Mouse (Mus musculus) midbrain, embryonic 15.5 days (tissue): ENCODE data around the gene Immp2l. TPM values are rescaled to one million over a fixed set of nuclear protein-coding genes. Genes with fewer than 3 reads are reported as not detected.

Experiments
- ATAC-seq: fragments of 200-750 bp; cut with Nextera tagmentation; replicated peaks from 2 replicates; pipeline ENCODE4 v1.8.0; 2017; ENCODE audit warnings: moderate TSS enrichment
- H3K27ac ChIP-seq: fragments of 300-500 bp; sonication (generic); 2 replicates; pipeline ENCODE4 v1.5.1; 2015; ENCODE audit warnings: mild to moderate bottlenecking, inconsistent platforms
- H3K27me3 ChIP-seq: fragments of 300-500 bp; sonication (generic); replicated peaks from 2 replicates; pipeline ENCODE4 v1.6.1; 2015; ENCODE audit warnings: inconsistent platforms
- H3K36me3 ChIP-seq: fragments of 300-500 bp; sonication (generic); replicated peaks from 2 replicates; pipeline ENCODE4 v1.6.1; 2015; ENCODE audit warnings: inconsistent platforms
- H3K4me1 ChIP-seq: fragments of 300-500 bp; sonication (generic); 2 replicates; pipeline ENCODE4 v1.6.1; 2015; ENCODE audit warnings: inconsistent platforms
- H3K4me2 ChIP-seq: fragments of 300-500 bp; sonication (generic); 2 replicates; pipeline ENCODE4 v1.6.1; 2015; ENCODE audit warnings: inconsistent platforms, mild to moderate bottlenecking, moderate library complexity
- H3K4me3 ChIP-seq: fragments of 300-500 bp; sonication (generic); 2 replicates; pipeline ENCODE4 v1.5.1; 2015; ENCODE audit warnings: mild to moderate bottlenecking, inconsistent platforms
- H3K9ac ChIP-seq: fragments of 300-500 bp; sonication (generic); 2 replicates; pipeline ENCODE4 v1.6.1; 2015; ENCODE audit warnings: mild to moderate bottlenecking, inconsistent platforms
- H3K9me3 ChIP-seq: fragments of 300-500 bp; sonication (generic); 2 replicates; pipeline ENCODE4 v1.6.1; 2016; ENCODE audit warnings: inconsistent platforms
- WGBS: fragments of 180-500 bp; shearing (Covaris S2); methylation state at CpG from one replicate; pipeline ENCODE4 v1.1.7; 2015; ENCODE audit warnings: mixed read lengths; 5-methylcytosine and 5-hydroxymethylcytosine counted together
- polyA plus RNA-seq: library from polyadenylated mRNA; unstranded; fragments of >200 nt; fragmentation: Nextera tagmentation; extraction: Ambion mirVana; gene quantifications from 2 replicates; pipeline ENCODE4 v1.2.1, GENCODE M21; 2015

Immp2l gene
- polyA plus RNA-seq, 1 experiment from 2014 or later, result 6.2 TPM

- Histone ChIP-seq H3K4me2 (no peak overlapping the region), H3K4me1 (no peaks in the 10 kb centered on the region), H3K9me3 (no peaks in the 10 kb centered on the region), H3K9ac (no peak overlapping the region), H3K36me3 (no peaks in the 10 kb centered on the region), H3K27ac (no peak overlapping the region), H3K4me3 (no peak overlapping the region), H3K27me3 (no peaks in the 10 kb centered on the region)
- WGBS, result 98% methylated on average over 2 of the region's 2 CpGs
- ATAC-seq, result no peak
These were observed 323.6 kb downstream of the Immp2l start for GRCm38 (mm10) chr12:41347494-41347893.

GRCm38 (mm10) chr12:41349386-41349785 is 325.5 kb downstream of the Immp2l start:
- ATAC-seq, result no peak
- Histone ChIP-seq H3K4me1 (no peaks in the 10 kb centered on the region), H3K9ac (no peak overlapping the region), H3K4me2 (no peak overlapping the region), H3K27me3 (no peaks in the 10 kb centered on the region), H3K9me3 (no peaks in the 10 kb centered on the region), H3K4me3 (no peak overlapping the region), H3K36me3 (no peaks in the 10 kb centered on the region), H3K27ac (no peak overlapping the region)
- WGBS, result 82% methylated on average over 2 of the region's 2 CpGs

- Histone ChIP-seq H3K9ac (no peak overlapping the region), H3K27ac (no peak overlapping the region), H3K27me3 (no peaks in the 10 kb centered on the region), H3K4me2 (no peak overlapping the region), H3K4me1 (no peaks in the 10 kb centered on the region), H3K9me3 (no peaks in the 10 kb centered on the region), H3K36me3 (no peaks in the 10 kb centered on the region), H3K4me3 (no peak overlapping the region)
- WGBS, result 68% methylated on average over 2 of the region's 2 CpGs
- no peak for ATAC-seq
These were observed 325.9 kb downstream of the Immp2l start for GRCm38 (mm10) chr12:41349814-41350213.

GRCm38 (mm10) chr12:41351275-41351674 is 327.4 kb downstream of the Immp2l start:
- no peaks in the 10 kb centered on the region for H3K27me3 ChIP-seq
- 45% methylated on average over 2 of the region's 2 CpGs for WGBS
- H3K4me1 ChIP-seq, result no peaks in the 10 kb centered on the region
- no peak overlapping the region for H3K4me3 ChIP-seq
- H3K9ac ChIP-seq, result no peak overlapping the region
- 0 out of 2 replicates have a peak, but pooled peaks have one; percentile 46 for ATAC-seq
- H3K9me3 ChIP-seq, result no peaks in the 10 kb centered on the region
- H3K4me2 ChIP-seq, result no peak overlapping the region
- H3K36me3 ChIP-seq, result no peaks in the 10 kb centered on the region
- no peak overlapping the region for H3K27ac ChIP-seq

- no peak for ATAC-seq
- no peaks in the 10 kb centered on the region for H3K36me3 ChIP-seq
- no peak overlapping the region for H3K4me2 ChIP-seq
- no peak overlapping the region for H3K4me3 ChIP-seq
- H3K9ac ChIP-seq, result no peak overlapping the region
- H3K27me3 ChIP-seq, result no peaks in the 10 kb centered on the region
- H3K4me1 ChIP-seq, result no peaks in the 10 kb centered on the region
- H3K9me3 ChIP-seq, result no peaks in the 10 kb centered on the region
- H3K27ac ChIP-seq, result no peak overlapping the region
- WGBS, result 90% methylated on average over 1 of the region's 1 CpGs
These were observed 331.0 kb downstream of the Immp2l start for GRCm38 (mm10) chr12:41354857-41355256.

- no peak overlapping the region for H3K9ac ChIP-seq
- WGBS, result 59% methylated on average over 3 of the region's 3 CpGs
- no peaks in the 10 kb centered on the region for H3K36me3 ChIP-seq
- H3K4me1 ChIP-seq, result no peaks in the 10 kb centered on the region
- H3K27me3 ChIP-seq, result no peaks in the 10 kb centered on the region
- H3K27ac ChIP-seq, result no peak overlapping the region
- ATAC-seq, result no peak
- H3K9me3 ChIP-seq, result no peaks in the 10 kb centered on the region
- no peak overlapping the region for H3K4me3 ChIP-seq
- H3K4me2 ChIP-seq, result no peak overlapping the region
These were observed 332.1 kb downstream of the Immp2l start for GRCm38 (mm10) chr12:41356040-41356439.

GRCm38 (mm10) chr12:41386685-41387084 is 362.8 kb downstream of the Immp2l start:
- no peak overlapping the region for H3K27ac ChIP-seq
- no peaks in the 10 kb centered on the region for H3K4me1 ChIP-seq
- H3K4me2 ChIP-seq, result no peak overlapping the region
- 60% methylated on average over 1 of the region's 1 CpGs for WGBS
- H3K9me3 ChIP-seq, result no peaks in the 10 kb centered on the region
- H3K4me3 ChIP-seq, result no peak overlapping the region
- no peak overlapping the region for H3K9ac ChIP-seq
- no peaks in the 10 kb centered on the region for H3K36me3 ChIP-seq
- no peak for ATAC-seq
- no peaks in the 10 kb centered on the region for H3K27me3 ChIP-seq

- ATAC-seq, result no peak
- H3K27ac ChIP-seq, result no peak overlapping the region
- no peak overlapping the region for H3K9ac ChIP-seq
These were observed 370.3 kb downstream of the Immp2l start for GRCm38 (mm10) chr12:41394231-41394630.

GRCm38 (mm10) chr12:41401136-41401535 is 377.2 kb downstream of the Immp2l start:
- Histone ChIP-seq H3K9ac (no peak overlapping the region), H3K36me3 (no peaks in the 10 kb centered on the region), H3K4me1 (no peaks in the 10 kb centered on the region), H3K27me3 (no peaks in the 10 kb centered on the region), H3K4me2 (no peak overlapping the region), H3K27ac (no peak overlapping the region), H3K4me3 (no peak overlapping the region), H3K9me3 (no peaks in the 10 kb centered on the region)
- ATAC-seq, result no peak
- 95% methylated on average over 1 of the region's 1 CpGs for WGBS

More at GRCm38 (mm10) chr12:41394231-41394630, 370.3 kb downstream of the Immp2l start:
- H3K4me1 ChIP-seq, result no peaks in the 10 kb centered on the region
- H3K4me2 ChIP-seq, result no peak overlapping the region
- H3K36me3 ChIP-seq, result no peaks in the 10 kb centered on the region
- no peaks in the 10 kb centered on the region for H3K9me3 ChIP-seq
- H3K4me3 ChIP-seq, result no peak overlapping the region
- H3K27me3 ChIP-seq, result no peaks in the 10 kb centered on the region

- 74% methylated on average over 3 of the region's 3 CpGs for WGBS
- no peaks in the 10 kb centered on the region for H3K36me3 ChIP-seq
- H3K27ac ChIP-seq, result no peak overlapping the region
- no peaks in the 10 kb centered on the region for H3K9me3 ChIP-seq
- no peaks in the 10 kb centered on the region for H3K4me1 ChIP-seq
- no peak overlapping the region for H3K4me3 ChIP-seq
- no peak overlapping the region for H3K9ac ChIP-seq
- ATAC-seq, result no peak
- no peak overlapping the region for H3K4me2 ChIP-seq
- no peaks in the 10 kb centered on the region for H3K27me3 ChIP-seq
These were observed 378.0 kb downstream of the Immp2l start for GRCm38 (mm10) chr12:41401923-41402322.

- Histone ChIP-seq H3K4me1 (no peaks in the 10 kb centered on the region), H3K9me3 (no peaks in the 10 kb centered on the region), H3K9ac (no peak overlapping the region), H3K27ac (no peak overlapping the region), H3K36me3 (no peaks in the 10 kb centered on the region), H3K27me3 (no peaks in the 10 kb centered on the region), H3K4me3 (no peak overlapping the region), H3K4me2 (no peak overlapping the region)
- 51% methylated on average over 3 of the region's 3 CpGs for WGBS
- ATAC-seq, result no peak
These were observed 385.5 kb downstream of the Immp2l start for GRCm38 (mm10) chr12:41409431-41409830.

- H3K36me3 ChIP-seq, result no peaks in the 10 kb centered on the region
- no peak overlapping the region for H3K27ac ChIP-seq
- no peak overlapping the region for H3K9ac ChIP-seq
- no peak overlapping the region for H3K4me2 ChIP-seq
- no peaks in the 10 kb centered on the region for H3K27me3 ChIP-seq
- ATAC-seq, result no peak
- H3K4me1 ChIP-seq, result no peaks in the 10 kb centered on the region
- H3K9me3 ChIP-seq, result no peaks in the 10 kb centered on the region
- H3K4me3 ChIP-seq, result no peak overlapping the region
These were observed 392.7 kb downstream of the Immp2l start for GRCm38 (mm10) chr12:41416635-41417034.

- no peaks in the 10 kb centered on the region for H3K27me3 ChIP-seq
- no peaks in the 10 kb centered on the region for H3K4me1 ChIP-seq
- no peak for ATAC-seq
- no peaks in the 10 kb centered on the region for H3K9me3 ChIP-seq
- WGBS, result 78% methylated on average over 3 of the region's 3 CpGs
- H3K9ac ChIP-seq, result no peak overlapping the region
- H3K36me3 ChIP-seq, result no peaks in the 10 kb centered on the region
- no peak overlapping the region for H3K4me2 ChIP-seq
- no peak overlapping the region for H3K4me3 ChIP-seq
- no peak overlapping the region for H3K27ac ChIP-seq
These were observed 393.2 kb downstream of the Immp2l start for GRCm38 (mm10) chr12:41417099-41417498.

- 80% methylated on average over 4 of the region's 4 CpGs for WGBS
- no peak overlapping the region for H3K9ac ChIP-seq
- no peak overlapping the region for H3K4me2 ChIP-seq
- ATAC-seq, result no peak
- no peak overlapping the region for H3K4me3 ChIP-seq
- no peak overlapping the region for H3K27ac ChIP-seq
- no peaks in the 10 kb centered on the region for H3K36me3 ChIP-seq
- H3K27me3 ChIP-seq, result no peaks in the 10 kb centered on the region
- H3K4me1 ChIP-seq, result no peaks in the 10 kb centered on the region
- no peaks in the 10 kb centered on the region for H3K9me3 ChIP-seq
These were observed 394.1 kb downstream of the Immp2l start for GRCm38 (mm10) chr12:41417961-41418360.
